Mouse (Mus musculus) neural tube, embryonic 14.5 days (tissue): ENCODE results near the gene Slc17a6. TPM values are rescaled to one million over a fixed set of nuclear protein-coding genes. Genes with fewer than 3 reads are reported as not detected.
A peak's percentile ranks its signal among the peaks of the same experiment; 100 is the strongest.

Experiments used
- ATAC-seq: fragments of 200-750 bp; cut with Nextera tagmentation; 2 replicates; pipeline ENCODE4 v1.8.0; 2017; ENCODE audit warnings: low read depth, mild to moderate bottlenecking, moderate TSS enrichment, moderate library complexity
- H3K27ac ChIP-seq: fragments of 300-500 bp; sonication (generic); 2 replicates; pipeline ENCODE4 v1.5.1; 2014; ENCODE audit warnings: low read depth, mild to moderate bottlenecking, control low read depth, low read length, moderate library complexity, mixed read lengths
- H3K27me3 ChIP-seq: fragments of 300-500 bp; sonication (generic); 2 replicates; pipeline ENCODE4 v1.6.1; 2014; ENCODE audit warnings: low read length; ENCODE audit not compliant: control insufficient read depth, insufficient read depth
- H3K36me3 ChIP-seq: fragments of 300-500 bp; sonication (generic); 2 replicates; pipeline ENCODE4 v1.6.1; 2014; ENCODE audit warnings: low read length, mixed read lengths; ENCODE audit not compliant: control insufficient read depth, insufficient read depth
- H3K4me1 ChIP-seq: fragments of 300-500 bp; sonication (generic); 2 replicates; pipeline ENCODE4 v1.6.1; 2014; ENCODE audit warnings: low read length; ENCODE audit not compliant: control insufficient read depth, insufficient read depth
- H3K4me2 ChIP-seq: fragments of 300-500 bp; sonication (generic); 2 replicates; pipeline ENCODE4 v1.6.1; 2014; ENCODE audit warnings: mild to moderate bottlenecking, low read depth, low read length, control low read depth
- H3K4me3 ChIP-seq: fragments of 300-500 bp; sonication (generic); 2 replicates; pipeline ENCODE4 v1.5.1; 2014; ENCODE audit warnings: low read depth, low read length, control low read depth, mixed read lengths
- H3K9ac ChIP-seq: fragments of 300-500 bp; sonication (generic); replicated peaks from 2 replicates; pipeline ENCODE4 v1.6.1; 2014; ENCODE audit warnings: low read depth, mild to moderate bottlenecking, control low read depth, low read length, mixed read lengths
- H3K9me3 ChIP-seq: fragments of 300-500 bp; sonication (generic); 2 replicates; pipeline ENCODE4 v1.6.1; 2016; ENCODE audit warnings: low read length; ENCODE audit not compliant: control insufficient read depth
- WGBS: fragments of 180-500 bp; shearing (Covaris S2); extraction: QIAGEN DNeasy Blood & Tissue Kit; methylation state at CpG from one replicate; pipeline ENCODE4 v1.1.7; 2014; 5-methylcytosine and 5-hydroxymethylcytosine counted together
- polyA plus RNA-seq: library from polyadenylated mRNA; unstranded; fragments of >200 nt; fragmentation: Nextera tagmentation; extraction: Ambion mirVana; gene quantifications from 2 replicates; pipeline ENCODE4 v1.2.1, GENCODE M21; 2014

Gene Slc17a6
- 120 and 139 TPM in 2 replicates for polyA plus RNA-seq

GRCm38 (mm10) chr7:51621694-51622145 lies at the start of gene Slc17a6:
TSS of gene Slc17a6 (plus strand) at chr7:51622006.
- WGBS, result under 1% methylated on average over 23 of the region's 23 CpGs
- Histone ChIP-seq H3K4me2 (peak within 1 kb of the TSS; percentile 42), H3K4me1 (no peaks in the 10 kb centered on the region), H3K9ac (peak within 1 kb of the TSS; percentile 61), H3K36me3 (no peaks in the 10 kb centered on the region), H3K9me3 (no peaks in the 10 kb centered on the region), H3K27ac (peak within 1 kb of the TSS; percentile 88), H3K27me3 (peaks cover 6% of the 10 kb centered on the region; the same call in 1 of the 2 replicates), H3K4me3 (peak within 1 kb of the TSS; percentile 48)
- ATAC-seq, result peak; percentile 59

- no peak overlapping the region for H3K9ac ChIP-seq
- H3K9me3 ChIP-seq, result no peaks in the 10 kb centered on the region
- H3K4me2 ChIP-seq, result no peak overlapping the region
- no peak overlapping the region for H3K27ac ChIP-seq
- 86% methylated on average over 4 of the region's 4 CpGs for WGBS
- H3K4me3 ChIP-seq, result no peak overlapping the region
- H3K27me3 ChIP-seq, result no peaks in the 10 kb centered on the region
- no peaks in the 10 kb centered on the region for H3K4me1 ChIP-seq
- no peaks in the 10 kb centered on the region for H3K36me3 ChIP-seq
- no peak for ATAC-seq
Observed at GRCm38 (mm10) chr7:51600021-51600420, 21.8 kb upstream of the Slc17a6 start.

GRCm38 (mm10) chr7:51603741-51604140 lies 18.1 kb upstream of the Slc17a6 start:
- Histone ChIP-seq H3K27ac (no peak overlapping the region), H3K36me3 (no peaks in the 10 kb centered on the region), H3K4me3 (no peak overlapping the region), H3K9ac (no peak overlapping the region), H3K4me1 (no peaks in the 10 kb centered on the region), H3K9me3 (no peaks in the 10 kb centered on the region), H3K27me3 (no peaks in the 10 kb centered on the region), H3K4me2 (no peak overlapping the region)
- ATAC-seq, result no peak
- 89% methylated on average over 12 of the region's 12 CpGs for WGBS

GRCm38 (mm10) chr7:51614404-51614803 lies 7.4 kb upstream of the Slc17a6 start:
- no peak for ATAC-seq
- no peaks in the 10 kb centered on the region for H3K9me3 ChIP-seq
- H3K4me1 ChIP-seq, result no peaks in the 10 kb centered on the region
- H3K27me3 ChIP-seq, result no peaks in the 10 kb centered on the region
- WGBS, result 43% methylated on average over 5 of the region's 5 CpGs
- H3K4me3 ChIP-seq, result no peak overlapping the region
- H3K4me2 ChIP-seq, result no peak overlapping the region
- no peak overlapping the region for H3K9ac ChIP-seq
- H3K36me3 ChIP-seq, result no peaks in the 10 kb centered on the region
- H3K27ac ChIP-seq, result no peak overlapping the region

GRCm38 (mm10) chr7:51617941-51618340 lies 3.9 kb upstream of the Slc17a6 start:
- Histone ChIP-seq H3K36me3 (no peaks in the 10 kb centered on the region), H3K9me3 (no peaks in the 10 kb centered on the region), H3K4me1 (no peaks in the 10 kb centered on the region), H3K9ac (no peak overlapping the region), H3K4me3 (no peak overlapping the region), H3K4me2 (no peak overlapping the region; the same call in 1 of the 2 replicates), H3K27ac (peak overlapping the region; percentile 57; the same call in 1 of the 2 replicates), H3K27me3 (no peaks in the 10 kb centered on the region; the same call in 1 of the 2 replicates)
- no peak for ATAC-seq

GRCm38 (mm10) chr7:51618412-51618811 lies 3.4 kb upstream of the Slc17a6 start:
- H3K27me3 ChIP-seq, result peaks cover under 1% of the 10 kb centered on the region; the same call in 1 of the 2 replicates
- 23% methylated on average over 2 of the region's 2 CpGs for WGBS
- no peak overlapping the region for H3K4me3 ChIP-seq
- H3K9me3 ChIP-seq, result no peaks in the 10 kb centered on the region
- no peak for ATAC-seq
- no peak overlapping the region for H3K4me2 ChIP-seq
- H3K36me3 ChIP-seq, result no peaks in the 10 kb centered on the region
- H3K9ac ChIP-seq, result no peak overlapping the region
- H3K27ac ChIP-seq, result peak overlapping the region; percentile 48; the same call in 1 of the 2 replicates
- H3K4me1 ChIP-seq, result no peaks in the 10 kb centered on the region

- no peak for ATAC-seq
- no peaks in the 10 kb centered on the region for H3K36me3 ChIP-seq
- 0 out of 2 replicates have a peak overlapping the region, but pooled peaks have one; percentile 29 for H3K27ac ChIP-seq
- no peaks in the 10 kb centered on the region for H3K4me1 ChIP-seq
- peak overlapping the region; percentile 32 for H3K4me2 ChIP-seq
- 44% methylated on average over 1 of the region's 1 CpGs for WGBS
- no peak overlapping the region for H3K4me3 ChIP-seq
- no peaks in the 10 kb centered on the region for H3K9me3 ChIP-seq
- H3K9ac ChIP-seq, result no peak overlapping the region
- H3K27me3 ChIP-seq, result peaks cover 6% of the 10 kb centered on the region; the same call in 1 of the 2 replicates
Observed at GRCm38 (mm10) chr7:51619977-51620376, 1.8 kb upstream of the Slc17a6 start.

GRCm38 (mm10) chr7:51622196-51622595 lies 390 bp downstream of the Slc17a6 start:
- no peaks in the 10 kb centered on the region for H3K36me3 ChIP-seq
- ATAC-seq, result peak; percentile 45; the same call in 1 of the 2 replicates
- peak overlapping the region; percentile 42 for H3K4me2 ChIP-seq
- no peaks in the 10 kb centered on the region for H3K4me1 ChIP-seq
- peaks cover 6% of the 10 kb centered on the region; the same call in 1 of the 2 replicates for H3K27me3 ChIP-seq
- H3K9me3 ChIP-seq, result no peaks in the 10 kb centered on the region
- peak overlapping the region; percentile 48 for H3K4me3 ChIP-seq
- WGBS, result under 1% methylated on average over 18 of the region's 18 CpGs
- peak overlapping the region; percentile 61 for H3K9ac ChIP-seq
- H3K27ac ChIP-seq, result peak overlapping the region; percentile 88

- Histone ChIP-seq H3K4me1 (no peaks in the 10 kb centered on the region), H3K27me3 (peaks cover 6% of the 10 kb centered on the region; the same call in 1 of the 2 replicates), H3K9ac (peak overlapping the region; percentile 61), H3K4me3 (peak overlapping the region; percentile 48), H3K9me3 (no peaks in the 10 kb centered on the region), H3K36me3 (no peaks in the 10 kb centered on the region), H3K4me2 (no peak overlapping the region), H3K27ac (peak overlapping the region; percentile 88)
- no peak for ATAC-seq
- WGBS, result 1% methylated on average over 5 of the region's 5 CpGs
Observed at GRCm38 (mm10) chr7:51622666-51623065, 860 bp downstream of the Slc17a6 start.
